Mouse (Mus musculus) forebrain, postnatal 0 days (tissue): Measurements from ENCODE around the gene Atp5b. TPM values are rescaled to one million over a fixed set of nuclear protein-coding genes. Genes with fewer than 3 reads are reported as not detected.
A peak's percentile ranks its signal among the peaks of the same experiment; 100 is the strongest.

ENCODE experiments used
- ATAC-seq: fragments of 200-750 bp; cut with Nextera tagmentation; 2 replicates; pipeline ENCODE4 v1.8.0; 2017; ENCODE audit warnings: mild to moderate bottlenecking, moderate library complexity
- DNase-seq: peaks from one replicate; pipeline ENCODE4 v3.0.0-alpha.2; 2015
- H3K27ac ChIP-seq: fragments of 300-500 bp; sonication (generic); 2 replicates; pipeline ENCODE4 v1.5.1; 2014; ENCODE audit warnings: low read depth, mild to moderate bottlenecking, antibody characterized with exemption, low read length, moderate library complexity, mixed read lengths
- H3K27me3 ChIP-seq: fragments of 300-500 bp; sonication (generic); 2 replicates; pipeline ENCODE4 v1.6.1; 2014; ENCODE audit warnings: mild to moderate bottlenecking, low read length, mixed read lengths; ENCODE audit not compliant: insufficient read depth
- H3K36me3 ChIP-seq: fragments of 300-500 bp; sonication (generic); 2 replicates; pipeline ENCODE4 v1.6.1; 2014; ENCODE audit warnings: mild to moderate bottlenecking, moderate library complexity; ENCODE audit not compliant: insufficient read depth
- H3K4me1 ChIP-seq: fragments of 300-500 bp; sonication (generic); 2 replicates; pipeline ENCODE4 v1.6.1; 2014; ENCODE audit warnings: antibody characterized with exemption; ENCODE audit not compliant: insufficient read depth
- H3K4me2 ChIP-seq: fragments of 300-500 bp; sonication (generic); 2 replicates; pipeline ENCODE4 v1.6.1; 2014; ENCODE audit warnings: low read depth, mild to moderate bottlenecking, moderate library complexity
- H3K4me3 ChIP-seq: fragments of 300-500 bp; sonication (generic); 2 replicates; pipeline ENCODE4 v1.5.1; 2014; ENCODE audit warnings: low read depth, low read length, mixed read lengths
- H3K9ac ChIP-seq: fragments of 300-500 bp; sonication (generic); 2 replicates; pipeline ENCODE4 v1.6.1; 2014; ENCODE audit warnings: mild to moderate bottlenecking
- H3K9me3 ChIP-seq: fragments of 300-500 bp; sonication (generic); 2 replicates; pipeline ENCODE4 v1.6.1; 2016; ENCODE audit warnings: low read length
- CTCF ChIP-seq: sonication (generic); IDR thresholded peaks from 2 replicates; pipeline ENCODE4 v1.5.1; 2016; ENCODE audit warnings: antibody characterized with exemption, control low read depth, low read depth
- WGBS: fragments of 180-500 bp; shearing (Covaris S2); extraction: QIAGEN DNeasy Blood & Tissue Kit; methylation state at CpG from one replicate; pipeline ENCODE4 v1.1.7; 2014; 5-methylcytosine and 5-hydroxymethylcytosine counted together
- polyA plus RNA-seq: library from polyadenylated mRNA; unstranded; fragments of >200 nt; fragmentation: Nextera tagmentation; extraction: Ambion mirVana; gene quantifications from 2 replicates; pipeline ENCODE4 v1.2.1, GENCODE M21; 2015
- total RNA-seq: library from RNA; depleted of rRNA; stranded (reverse); fragments of >200 nt; gene quantifications from 2 replicates; pipeline ENCODE4 v1.2.3, GENCODE M21; 2014

Atp5b gene
- total and polyA plus RNA-seq, 2 experiments from 2014 or later, result 2,164 to 2,914 TPM

DNA sequence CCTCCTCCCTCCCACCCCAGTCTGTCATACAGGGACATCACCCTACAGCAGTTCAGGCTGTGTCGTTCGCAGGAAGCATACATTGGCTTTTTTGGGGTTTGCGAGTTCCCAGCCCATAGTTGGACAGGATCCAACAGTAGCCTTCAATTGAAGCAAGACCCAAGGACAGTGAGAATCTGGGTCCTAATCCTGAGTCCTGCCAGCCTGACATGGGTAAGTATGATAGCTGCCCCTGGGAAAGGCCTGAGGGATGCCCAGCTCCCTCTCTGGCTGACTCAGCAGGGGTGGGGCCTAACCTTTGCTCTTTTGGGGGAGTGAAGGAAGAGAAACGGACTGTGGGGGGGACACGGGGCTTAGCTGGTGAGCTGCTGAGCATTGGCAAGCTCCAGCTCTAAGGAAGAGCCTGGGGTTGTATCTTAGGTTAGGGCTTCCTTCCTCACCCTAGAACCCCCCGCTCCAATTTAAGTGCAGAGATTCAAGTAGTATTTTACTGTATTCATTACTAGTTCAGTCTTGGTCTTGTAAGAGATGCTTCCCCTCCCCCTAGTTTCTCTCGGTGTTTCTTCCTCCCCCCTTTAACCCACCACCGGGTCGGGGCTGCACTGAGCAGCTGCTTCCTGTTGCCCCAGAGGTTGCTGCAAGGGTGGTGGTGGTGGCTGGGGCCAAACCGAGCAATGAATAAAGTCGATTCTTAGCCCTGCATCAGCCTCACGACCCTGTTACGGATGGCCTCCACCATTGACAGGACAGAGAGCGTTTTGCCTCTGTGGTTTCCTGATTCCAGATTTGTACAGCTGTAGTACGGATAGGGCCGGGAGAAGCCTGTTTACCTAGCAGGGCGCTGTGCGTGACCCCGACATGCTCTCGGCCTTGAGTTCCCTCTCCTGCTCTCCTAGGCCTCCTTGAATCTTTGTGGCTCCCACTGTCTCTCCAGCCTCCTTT is 8.8 kb downstream of the Atp5b start, which contains the start of gene Baz2a:
Gene Baz2a (plus strand): TSS at position 14 of the 942 bp plus-strand sequence.
- DNase-seq (peak; percentile 32), ATAC-seq (no peak)
- WGBS, result 4% methylated on average over 20 of the region's 20 CpGs
- TF ChIP-seq CTCF, result no peak
- peak within 1 kb of the TSS; percentile 94 for H3K4me2 ChIP-seq
- H3K4me1 ChIP-seq, result peaks cover 10% of the 10 kb centered on the region
- H3K4me3 ChIP-seq, result peak within 1 kb of the TSS; percentile 88
- no peaks in the 10 kb centered on the region for H3K27me3 ChIP-seq
- peaks cover 38% of the 10 kb centered on the region for H3K36me3 ChIP-seq
- peak within 1 kb of the TSS; percentile 81 for H3K9ac ChIP-seq
- H3K9me3 ChIP-seq, result no peaks in the 10 kb centered on the region
- H3K27ac ChIP-seq, result peak within 1 kb of the TSS; percentile 83

DNA sequence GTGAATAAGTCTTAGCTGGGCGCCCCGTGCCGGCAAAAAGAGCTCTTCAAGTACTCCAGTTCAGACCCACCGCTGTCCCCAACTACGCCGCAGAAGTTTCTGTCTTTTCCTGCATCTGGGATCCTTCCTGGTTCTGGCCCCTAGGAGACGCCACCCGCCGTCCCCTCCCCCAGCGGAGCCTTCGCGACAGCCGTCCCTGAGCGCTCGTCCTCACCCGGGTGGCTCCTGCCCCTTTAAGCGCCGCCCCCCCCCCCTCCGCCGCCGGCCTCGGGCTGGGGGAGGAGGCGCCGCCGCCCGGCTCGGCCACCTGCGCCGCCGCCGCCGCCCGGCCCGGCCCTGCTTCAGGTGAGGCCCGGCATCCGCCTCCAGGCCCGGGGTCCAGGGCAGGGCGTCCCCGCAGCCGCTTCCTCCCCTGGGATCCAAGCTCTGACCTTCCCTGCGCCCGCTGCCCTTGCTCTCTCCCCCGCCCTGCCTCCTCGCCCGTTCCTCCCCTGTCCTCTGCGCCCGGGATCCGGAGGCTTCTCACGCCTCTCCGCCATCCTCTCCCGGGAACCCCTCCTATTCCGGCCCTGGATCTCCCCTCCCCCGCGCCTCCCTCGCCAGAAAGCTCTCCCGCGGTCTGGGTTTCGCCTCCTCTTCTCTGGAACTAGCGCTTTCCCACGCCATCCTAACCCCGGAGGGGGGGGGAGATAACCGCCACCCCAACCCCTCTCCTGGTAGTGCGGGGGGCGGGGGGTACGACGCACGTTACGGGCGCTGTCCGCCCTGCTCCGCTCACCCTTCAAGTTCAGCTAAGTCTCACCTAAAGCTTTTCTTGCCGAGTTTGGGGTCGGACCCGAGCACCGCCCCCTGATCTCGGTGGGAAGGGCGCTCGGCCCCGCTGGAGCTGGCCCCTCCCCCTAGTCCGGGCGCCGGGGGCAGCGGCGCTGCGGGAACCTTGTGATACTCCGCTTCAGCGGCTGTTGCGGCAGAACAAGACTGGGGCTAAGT is 9.7 kb downstream of the Atp5b start:
- no peaks in the 10 kb centered on the region for H3K9me3 ChIP-seq
- peak overlapping the region; percentile 88 for H3K4me3 ChIP-seq
- H3K9ac ChIP-seq, result peak overlapping the region; percentile 81
- no peaks in the 10 kb centered on the region for H3K27me3 ChIP-seq
- WGBS, result 1% methylated on average over 67 of the region's 88 CpGs
- peaks cover 29% of the 10 kb centered on the region for H3K36me3 ChIP-seq
- peak; percentile 64 for ATAC-seq
- DNase-seq, result peak; percentile 79
- peak overlapping the region; percentile 94 for H3K4me2 ChIP-seq
- TF ChIP-seq CTCF, result peak; percentile 64
- H3K27ac ChIP-seq, result peak overlapping the region; percentile 83
- H3K4me1 ChIP-seq, result peaks cover 10% of the 10 kb centered on the region

DNA sequence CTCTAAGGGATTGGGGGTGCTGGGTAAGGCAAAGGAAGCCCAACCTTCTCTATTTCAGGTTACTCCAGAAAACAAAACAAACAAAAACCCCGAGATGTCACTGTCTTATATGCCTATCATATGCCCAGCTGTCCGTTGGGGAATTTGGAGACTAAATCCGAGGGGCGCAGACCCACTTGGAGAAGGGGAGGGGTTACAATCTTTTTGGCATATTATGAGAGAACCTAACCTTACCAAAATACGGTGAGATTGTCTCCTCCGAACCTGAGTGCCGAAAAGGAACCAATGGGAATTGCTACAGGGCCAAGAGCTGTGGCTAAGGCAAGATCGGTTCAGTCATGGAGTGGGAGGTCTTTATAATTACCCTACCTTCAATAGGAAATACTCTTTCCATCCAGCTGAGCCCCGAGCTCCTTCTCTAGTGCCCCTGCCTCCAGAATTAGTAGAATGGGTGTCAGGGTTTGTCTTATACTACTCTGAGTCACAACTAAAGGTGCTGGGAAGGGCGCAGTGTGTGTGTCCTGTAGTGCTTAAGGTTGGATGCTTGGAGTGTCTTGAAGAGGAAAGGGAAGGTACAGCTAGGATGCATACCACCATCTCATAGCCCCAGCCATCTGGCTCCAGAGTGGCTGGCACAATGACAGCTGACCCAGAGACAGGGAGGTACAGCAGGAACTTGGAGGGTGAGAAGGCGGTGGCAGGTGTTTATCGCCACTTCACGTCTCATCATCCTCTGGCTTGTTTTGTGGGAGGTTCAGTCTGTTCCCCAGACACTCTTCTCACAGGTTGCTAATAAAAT is 10.6 kb downstream of the Atp5b start:
- peaks cover 17% of the 10 kb centered on the region for H3K4me1 ChIP-seq
- peaks cover 20% of the 10 kb centered on the region for H3K36me3 ChIP-seq
- no peak for TF ChIP-seq CTCF
- WGBS, result 25% methylated on average over 13 of the region's 13 CpGs
- peak overlapping the region; percentile 94 for H3K4me2 ChIP-seq
- H3K9ac ChIP-seq, result peak overlapping the region; percentile 81
- H3K27ac ChIP-seq, result peak overlapping the region; percentile 83
- no peak for DNase-seq
- ATAC-seq, result no peak
- H3K27me3 ChIP-seq, result no peaks in the 10 kb centered on the region
- H3K9me3 ChIP-seq, result no peaks in the 10 kb centered on the region
- peak overlapping the region; percentile 88 for H3K4me3 ChIP-seq

DNA sequence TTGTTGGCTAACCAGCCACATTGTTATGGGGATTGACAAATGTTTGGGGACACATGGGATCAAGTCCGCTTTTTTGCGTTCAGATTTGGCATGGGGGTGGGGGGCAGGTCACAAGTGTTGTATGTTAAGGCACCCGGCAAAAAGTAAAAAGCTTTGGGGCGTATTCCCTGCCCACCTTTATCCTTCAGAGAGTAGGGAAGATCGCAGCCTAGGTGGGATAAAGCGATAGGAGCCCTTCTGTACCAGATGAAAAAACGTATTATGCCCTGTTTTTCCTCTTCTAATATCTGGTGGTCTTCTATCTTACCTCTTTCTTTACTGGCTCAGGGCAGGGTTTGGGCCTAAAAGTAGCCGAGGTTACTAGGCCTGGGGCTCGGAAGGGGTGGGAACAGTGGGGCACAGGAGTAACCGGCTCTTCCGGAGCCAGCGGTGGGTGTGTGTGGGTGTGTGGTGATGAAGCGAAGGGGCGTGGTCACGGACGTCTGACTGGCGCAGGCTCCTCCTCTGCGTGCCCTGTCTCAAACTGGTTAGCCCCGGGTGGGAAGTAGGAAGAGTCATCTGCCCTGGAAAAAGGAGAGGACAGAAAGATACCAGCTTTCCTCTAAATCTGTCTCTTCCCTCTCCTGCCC is 11.4 kb downstream of the Atp5b start:
- peaks cover 12% of the 10 kb centered on the region for H3K36me3 ChIP-seq
- no peak overlapping the region for H3K9ac ChIP-seq
- peak overlapping the region; percentile 7; the same call in 1 of the 2 replicates for H3K4me3 ChIP-seq
- peaks cover 17% of the 10 kb centered on the region for H3K4me1 ChIP-seq
- H3K4me2 ChIP-seq, result peak overlapping the region; percentile 35
- WGBS, result 11% methylated on average over 19 of the region's 19 CpGs
- H3K9me3 ChIP-seq, result no peaks in the 10 kb centered on the region
- ATAC-seq (no peak), DNase-seq (peak; percentile 54)
- H3K27me3 ChIP-seq, result no peaks in the 10 kb centered on the region
- no peak overlapping the region for H3K27ac ChIP-seq
- no peak for TF ChIP-seq CTCF

DNA sequence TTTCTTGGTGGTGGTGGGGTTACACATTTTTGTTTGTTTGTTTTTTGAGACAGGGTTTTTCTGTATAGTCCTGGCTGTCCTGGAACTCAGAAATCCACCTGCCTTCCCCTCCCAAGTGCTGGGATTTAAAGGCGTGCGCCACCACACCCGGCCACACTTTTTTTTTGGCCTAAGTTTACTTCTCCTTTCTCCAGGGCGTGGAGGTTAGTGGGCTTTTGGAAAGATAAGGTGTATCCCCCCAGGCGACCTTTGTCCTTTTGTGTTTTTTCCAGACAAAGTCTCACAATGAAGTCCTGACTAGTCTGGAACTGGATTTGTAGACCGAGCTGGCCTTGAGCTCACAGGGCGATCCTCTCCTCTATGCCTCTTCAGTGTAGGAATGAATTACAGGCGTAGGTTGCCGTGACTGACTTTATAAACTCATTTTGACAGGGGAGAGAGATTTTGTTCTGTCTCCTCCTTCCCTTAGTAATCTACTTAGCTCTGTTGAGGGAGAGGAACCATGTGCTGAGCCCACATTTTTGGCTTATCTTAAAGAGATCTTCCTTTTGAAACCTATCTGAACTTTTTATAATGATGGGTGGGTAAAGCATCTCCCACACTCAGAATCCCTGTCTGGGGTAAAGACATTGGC is 12.0 kb downstream of the Atp5b start:
- no peak for TF ChIP-seq CTCF
- peak overlapping the region; percentile 35; the same call in 1 of the 2 replicates for H3K4me2 ChIP-seq
- H3K4me1 ChIP-seq, result peaks cover 17% of the 10 kb centered on the region
- no peaks in the 10 kb centered on the region for H3K9me3 ChIP-seq
- H3K27me3 ChIP-seq, result no peaks in the 10 kb centered on the region
- ATAC-seq (no peak), DNase-seq (no peak)
- H3K9ac ChIP-seq, result no peak overlapping the region
- H3K27ac ChIP-seq, result no peak overlapping the region
- WGBS, result 31% methylated on average over 9 of the region's 9 CpGs
- H3K36me3 ChIP-seq, result peaks cover 6% of the 10 kb centered on the region; the same call in 1 of the 2 replicates
- H3K4me3 ChIP-seq, result no peak overlapping the region
